Mouse (Mus musculus) ovary, postnatal 14 days (tissue): Measurements from ENCODE around the gene Lce1g.

Experiments used
- DNase-seq: peaks from one replicate; pipeline ENCODE4 v3.0.0; 2022; ENCODE audit warnings: low spot score

Gene Lce1g

DNA sequence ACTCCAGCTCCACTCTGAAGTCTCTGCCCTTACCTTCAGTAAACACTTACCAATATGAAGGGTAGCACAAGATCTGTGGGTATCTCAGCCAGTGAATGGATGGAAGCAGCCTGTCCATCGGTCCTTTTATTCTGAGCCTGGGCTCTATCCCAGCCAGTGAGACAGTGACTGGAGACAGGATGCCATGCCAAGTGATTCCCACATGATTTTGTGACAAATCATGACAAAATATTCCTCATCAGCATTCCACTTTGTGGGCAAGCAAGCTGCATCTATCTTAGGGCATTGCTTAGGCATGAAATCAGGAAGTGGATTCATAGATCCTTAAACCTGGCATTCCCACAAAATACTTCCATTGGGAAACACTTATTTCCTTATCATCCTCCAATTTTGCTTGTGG is at the start of gene Lce1g:
Lce1g (minus strand) TSS at position 101 of the 400 bp plus-strand sequence.
- DNase-seq = no peak

DNA sequence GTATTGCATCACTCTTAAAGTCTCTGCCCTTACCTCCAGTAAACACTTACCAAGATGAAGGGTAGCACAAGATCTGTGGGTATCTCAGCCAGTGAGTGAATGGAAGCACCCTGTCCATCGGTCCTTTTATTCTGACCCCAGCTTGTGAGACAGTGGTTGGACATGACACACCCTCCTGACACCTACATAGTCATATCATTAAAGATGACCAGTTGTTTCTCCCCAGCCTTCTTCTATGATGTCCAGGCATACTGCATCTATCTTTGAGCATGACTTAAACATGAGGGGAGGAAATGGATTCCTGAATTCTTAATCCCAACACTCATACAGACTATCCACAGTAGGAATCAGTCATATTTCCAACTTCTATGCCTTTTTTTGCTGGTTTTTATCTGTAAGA is 38.3 kb upstream of the Lce1g start, which contains the start of gene Lce1j:
Lce1j (minus strand) TSS at position 101 of the 400 bp plus-strand sequence.
- DNase-seq = no peak

DNA sequence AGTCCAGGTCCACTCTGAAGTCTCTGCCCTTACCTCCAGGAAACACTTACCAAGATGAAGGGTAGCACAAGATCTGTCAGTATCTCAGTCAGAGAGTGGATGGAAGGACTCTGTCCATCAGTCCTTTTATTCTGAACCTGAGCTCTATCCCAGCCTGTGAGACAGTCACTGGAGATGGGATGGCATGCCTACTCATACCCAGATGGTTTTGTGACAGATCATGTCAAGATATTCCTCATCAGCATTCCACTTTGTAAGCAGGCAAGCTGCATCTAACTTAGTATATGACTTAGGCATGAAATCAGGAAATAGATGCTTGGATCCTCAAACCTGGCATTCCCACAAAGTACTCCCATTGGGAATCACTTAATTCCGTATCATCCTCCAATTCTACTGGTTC is 26.7 kb upstream of the Lce1g start, which contains the start of gene Lce1i:
Lce1i (minus strand) TSS at position 101 of the 400 bp plus-strand sequence.
- DNase-seq = no peak

DNA sequence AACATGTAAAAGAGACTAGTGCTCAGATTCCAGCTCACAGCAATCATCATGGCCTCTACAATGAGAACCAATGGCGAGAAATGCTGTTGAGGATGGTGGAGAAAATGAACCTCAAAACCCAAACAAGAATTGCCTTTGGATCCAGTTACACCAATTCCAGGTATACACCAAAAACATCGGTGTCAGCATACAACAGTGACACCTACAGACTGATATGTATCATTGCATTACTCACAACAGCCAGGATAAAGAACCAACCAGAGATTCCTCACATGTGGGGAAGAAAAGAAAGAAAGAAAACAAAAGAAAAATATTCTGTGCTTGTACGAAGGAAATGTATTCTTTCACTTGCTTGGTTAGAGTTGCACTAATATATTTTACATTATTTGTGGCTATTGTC is 19.4 kb upstream of the Lce1g start:
- DNase-seq = no peak

DNA sequence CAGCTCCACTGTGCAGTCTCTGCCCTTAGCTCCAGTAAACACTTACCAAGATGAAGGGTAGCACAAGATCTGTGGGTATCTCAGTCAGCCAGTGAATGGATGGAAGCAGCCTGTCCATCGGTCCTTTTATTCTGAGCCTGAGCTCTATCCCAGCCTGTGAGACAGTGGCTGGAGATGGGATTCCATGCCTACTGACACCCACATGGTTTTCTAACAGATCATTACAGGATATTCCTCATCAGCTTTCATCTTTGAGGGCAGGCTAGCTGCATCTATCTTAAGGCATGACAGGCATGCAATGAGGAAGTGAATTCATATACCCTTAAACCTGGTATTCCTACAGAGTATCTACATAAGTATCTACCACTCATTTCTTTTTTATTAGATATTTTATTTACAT is 12.8 kb upstream of the Lce1g start, which contains the start of gene Lce1h:
Lce1h (minus strand) TSS at position 101 of the 400 bp plus-strand sequence.
- DNase-seq = no peak

DNA sequence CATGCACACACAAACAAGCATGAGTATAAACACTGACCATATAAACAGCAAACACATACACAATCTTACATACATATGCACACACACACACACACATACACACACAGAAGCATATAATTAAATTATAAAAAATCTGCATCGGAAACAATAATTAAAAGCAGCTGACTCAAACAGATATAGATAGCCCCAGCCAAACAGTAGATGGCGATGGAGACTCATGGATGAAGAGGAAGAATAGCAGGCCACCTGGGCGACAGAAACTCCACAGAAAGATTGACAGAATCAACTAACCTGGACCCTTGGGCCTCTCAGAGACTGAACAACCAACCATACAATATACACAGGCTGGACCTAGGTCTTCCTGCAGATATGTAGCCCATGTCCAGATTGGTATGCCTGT is 1.1 kb upstream of the Lce1g start:
- no peak for DNase-seq

DNA sequence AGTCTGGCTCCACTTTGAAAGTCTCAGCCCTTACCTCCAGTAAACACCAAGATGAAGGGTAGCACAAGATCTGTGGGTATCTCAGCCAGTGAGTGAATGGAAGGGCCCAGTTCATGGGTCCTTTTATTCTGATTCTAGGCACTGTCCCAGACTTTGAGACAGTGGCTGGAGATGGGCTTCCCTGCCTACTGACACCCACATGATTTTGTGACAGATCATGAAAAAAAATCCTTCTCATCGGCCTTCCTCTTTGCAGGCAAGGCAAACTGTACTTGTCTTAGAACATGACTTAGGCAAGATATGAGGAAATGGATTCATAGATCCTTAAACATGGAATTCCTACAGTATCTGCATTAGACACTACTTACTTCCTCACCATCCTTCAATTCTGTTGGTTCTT is 13.1 kb downstream of the Lce1g start, which contains the start of gene Gm38119:
Gm38119 (minus strand) TSS at position 101 of the 400 bp plus-strand sequence.
- DNase-seq = no peak

DNA sequence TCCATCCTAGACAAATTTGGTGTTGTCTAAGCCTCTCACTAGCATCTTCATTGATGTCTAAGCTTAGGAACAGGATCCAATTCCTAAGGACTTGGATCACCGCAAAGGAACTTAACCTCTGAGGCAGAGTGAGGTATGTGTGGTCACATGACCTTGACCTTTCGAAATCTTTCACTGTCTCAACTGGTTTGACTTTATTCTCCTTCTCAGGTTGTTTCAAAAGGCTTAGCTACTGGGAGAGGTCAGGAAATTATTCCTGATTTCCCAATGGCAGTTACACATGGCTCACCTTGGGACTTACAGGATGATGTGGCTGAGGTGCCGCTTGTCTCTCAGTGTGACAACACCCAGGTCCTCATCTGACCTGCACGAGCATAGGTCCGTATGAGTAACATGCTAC is 29.5 kb downstream of the Lce1g start:
- no peak for DNase-seq

DNA sequence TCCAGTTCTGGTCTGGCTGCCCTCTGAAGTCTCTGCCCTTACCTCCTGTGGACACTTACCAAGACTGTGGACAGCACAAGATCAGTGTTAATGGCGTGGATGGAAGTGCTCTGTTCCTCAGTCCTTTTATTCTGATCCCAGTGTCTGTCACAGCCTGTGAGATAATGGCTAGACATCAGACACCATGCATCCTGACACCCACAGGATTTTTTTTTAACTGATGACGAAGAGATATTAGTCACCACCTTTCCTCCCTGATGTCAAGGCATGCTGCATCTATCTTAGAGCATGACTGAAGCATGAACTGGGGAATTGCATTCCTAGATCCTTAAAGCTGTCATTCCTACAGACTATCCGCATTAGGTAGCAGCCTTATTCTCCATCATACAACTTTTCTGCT is 31.9 kb downstream of the Lce1g start, which contains the start of gene Lce1f:
Lce1f (minus strand) TSS at position 101 of the 400 bp plus-strand sequence.
- no peak for DNase-seq

DNA sequence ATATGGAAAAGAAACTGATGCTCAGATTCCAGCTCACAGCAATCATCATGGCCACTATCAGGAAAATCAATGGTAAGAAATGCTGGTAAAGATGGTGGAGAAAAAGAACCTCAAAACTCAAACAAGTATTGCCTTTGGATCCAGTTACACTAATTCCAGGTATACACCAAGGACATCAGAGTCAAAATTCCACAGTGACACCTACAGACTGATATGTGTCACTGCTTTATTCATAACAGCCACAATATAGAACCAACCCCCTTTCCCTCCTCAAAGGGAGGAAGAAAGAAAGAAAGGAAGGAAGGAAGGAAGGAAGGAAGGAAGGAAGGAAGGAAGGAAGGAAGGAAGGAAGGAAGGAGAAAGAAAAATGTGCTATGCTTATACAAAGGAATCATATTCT is 37.0 kb downstream of the Lce1g start:
- DNase-seq = no peak

DNA sequence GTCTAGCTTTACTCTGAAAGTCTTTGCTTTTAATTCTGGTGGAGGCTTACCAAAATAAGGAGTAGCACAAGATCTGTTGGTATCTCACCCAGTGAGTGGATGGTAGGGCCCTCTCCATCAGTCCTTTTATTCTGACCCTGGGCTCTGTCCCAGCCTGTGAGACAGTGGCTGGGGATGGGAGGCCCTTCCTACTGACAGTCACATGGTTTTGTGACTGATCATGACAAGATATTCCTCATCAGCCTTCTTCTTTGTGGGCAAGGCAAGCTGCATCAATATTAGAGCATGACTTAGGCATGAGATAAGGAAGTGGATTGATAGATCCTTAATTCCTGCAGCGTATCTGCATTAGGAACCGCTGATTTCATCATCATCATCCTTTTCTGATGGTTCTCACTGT is 43.2 kb downstream of the Lce1g start, which contains the start of gene Lce1e:
Lce1e (minus strand) TSS at position 101 of the 400 bp plus-strand sequence.
- no peak for DNase-seq
